Mouse (Mus musculus): ENCODE results near the gene Golph3l. TPM values are rescaled to one million over a fixed set of nuclear protein-coding genes. Genes with fewer than 3 reads are reported as not detected.
A peak's percentile ranks its signal among the peaks of the same experiment; 100 is the strongest.
"Not testable (repeated sequence)": the region's sequence is repeated elsewhere in the genome, so short reads cannot be mapped to it uniquely, and the experiment has no call there.

Golph3l gene
- polyA plus RNA-seq (2012; rRNA removed): 18.4 and 19.9 TPM in 2 replicates

DNA sequence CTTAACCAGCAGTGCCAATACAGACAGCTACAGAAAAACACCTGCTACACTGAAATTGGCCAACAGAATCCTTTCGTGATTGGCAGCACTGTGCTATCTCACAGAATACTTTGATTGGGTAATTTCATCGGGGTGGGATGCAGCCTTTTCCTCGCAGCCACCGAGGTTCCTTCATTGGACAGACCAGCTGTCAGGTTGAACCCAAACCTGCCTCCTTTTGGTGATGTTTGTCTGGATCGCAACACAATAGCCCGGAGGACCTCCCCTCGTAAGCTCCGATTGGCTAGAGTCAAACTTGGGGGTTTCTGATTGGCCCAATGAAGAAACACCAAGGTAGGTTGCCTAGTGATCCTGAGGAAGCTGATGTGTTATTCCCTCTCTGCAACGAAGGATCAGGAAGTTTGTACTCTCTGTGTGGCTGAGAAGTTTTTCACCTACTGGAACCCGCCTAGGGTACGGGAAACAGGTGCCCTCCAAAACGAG lies at the start of gene Golph3l:
Gene Golph3l (plus strand): TSS at position 331 of the 483 bp plus-strand sequence.
- DNase-seq (ENCODE audit: low read depth, low spot score): peak; percentile 100
- WGBS: under 1% methylated on average over 12 of the region's 12 CpGs

DNA sequence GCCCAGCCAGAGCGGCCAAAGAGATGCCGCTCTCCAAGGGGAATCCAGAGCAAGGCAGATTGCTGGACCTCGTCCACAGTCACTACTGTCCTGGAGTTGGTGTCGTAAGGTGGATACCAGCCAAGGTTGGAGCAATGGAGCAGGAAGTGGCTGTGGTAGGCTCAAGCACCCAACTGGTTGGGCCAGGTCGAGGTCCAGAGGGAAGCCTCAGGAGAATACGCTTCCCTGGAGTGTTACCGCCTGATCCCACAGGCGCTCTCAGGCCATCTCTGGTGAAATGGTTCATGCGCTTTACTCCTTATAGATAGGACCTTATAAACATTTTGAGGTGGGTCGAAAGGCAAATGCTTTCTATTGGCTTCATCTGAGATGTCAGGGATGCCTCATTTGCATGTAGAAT lies 49.8 kb upstream of the Golph3l start:
- WGBS: 80% methylated on average over 10 of the region's 10 CpGs
- no peak for DNase-seq (ENCODE audit: low read depth, low spot score)

DNA sequence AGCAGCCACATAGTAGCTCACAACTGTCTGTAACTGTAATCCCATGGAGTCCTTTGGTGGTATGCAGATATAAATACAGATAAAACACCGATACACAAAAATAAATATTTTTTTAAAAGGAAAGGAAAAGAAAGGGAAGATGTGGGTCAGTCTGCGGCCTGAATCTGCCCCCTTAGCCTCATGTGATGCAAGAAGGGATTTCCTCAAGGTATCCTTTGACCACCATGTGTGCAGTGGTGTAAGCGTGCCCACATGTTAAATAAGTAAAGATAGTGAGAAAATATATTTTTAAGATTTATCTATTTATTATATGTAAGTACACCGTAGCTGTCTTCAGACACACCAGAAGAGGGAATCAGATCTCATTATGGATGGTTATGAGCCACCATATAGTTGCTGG lies 48.9 kb upstream of the Golph3l start:
- 93% methylated on average over 4 of the region's 4 CpGs for WGBS
- no peak for DNase-seq (ENCODE audit: low read depth, low spot score)

DNA sequence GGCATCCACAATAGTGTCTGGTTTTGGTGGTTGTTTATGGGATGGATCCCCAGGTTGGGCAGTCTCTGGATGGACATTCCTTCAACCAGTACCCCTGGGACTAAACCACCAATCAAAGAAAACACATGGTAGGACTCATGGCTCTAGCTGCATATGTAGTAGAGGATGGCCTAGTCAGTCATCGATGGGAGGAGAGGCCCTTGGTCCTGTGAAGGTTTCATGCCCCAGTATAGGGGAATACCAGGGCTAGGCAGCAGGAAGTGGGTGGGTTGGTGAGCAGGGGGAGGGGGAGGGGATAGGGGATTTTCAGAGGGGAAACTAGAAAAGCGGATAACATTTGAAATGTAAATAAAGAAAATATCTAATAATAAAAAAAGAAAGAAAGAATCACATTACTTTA lies 47.5 kb upstream of the Golph3l start:
- WGBS: 76% methylated on average over 2 of the region's 2 CpGs
- DNase-seq (ENCODE audit: low read depth, low spot score): not testable (repeated sequence)

DNA sequence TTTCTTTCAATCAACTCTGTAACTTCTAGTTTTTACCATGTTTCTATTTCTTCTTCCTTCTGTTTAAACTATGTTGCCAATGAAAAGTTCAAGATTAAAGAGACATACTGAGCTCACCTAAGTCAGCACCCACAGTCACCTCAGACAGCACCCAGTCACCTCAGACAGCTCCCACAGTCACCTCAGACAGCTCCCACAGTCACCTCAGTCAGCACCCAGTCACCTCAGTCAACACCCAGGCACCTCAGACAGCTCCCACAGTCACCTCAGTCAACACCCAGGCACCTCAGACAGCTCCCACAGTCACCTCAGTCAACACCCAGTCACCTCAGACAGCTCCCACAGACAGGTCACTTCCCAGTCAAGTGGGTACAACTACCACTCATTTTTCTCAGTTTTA lies 46.6 kb upstream of the Golph3l start:
- no peak for DNase-seq (ENCODE audit: low read depth, low spot score)

DNA sequence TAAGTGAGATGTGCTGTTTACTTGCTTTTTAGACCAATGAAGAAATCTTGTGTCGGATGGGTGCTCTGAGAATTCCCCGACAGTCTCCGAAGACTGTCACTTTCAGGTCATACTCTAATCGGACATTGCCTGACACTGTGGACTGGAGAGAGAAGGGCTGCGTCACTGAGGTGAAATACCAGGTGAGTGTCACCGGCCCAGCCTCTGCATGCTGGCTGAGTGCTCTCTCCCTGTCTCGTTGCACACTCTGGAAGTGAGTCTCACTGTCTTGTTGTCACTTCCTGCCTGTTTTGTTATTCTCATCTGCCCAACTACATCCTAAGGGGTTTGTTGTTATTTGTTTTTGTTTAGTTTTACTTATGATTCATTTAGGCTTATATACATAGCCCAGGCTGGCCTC lies 45.8 kb upstream of the Golph3l start:
- DNase-seq (ENCODE audit: low read depth, low spot score): no peak
- WGBS: 75% methylated on average over 7 of the region's 7 CpGs

DNA sequence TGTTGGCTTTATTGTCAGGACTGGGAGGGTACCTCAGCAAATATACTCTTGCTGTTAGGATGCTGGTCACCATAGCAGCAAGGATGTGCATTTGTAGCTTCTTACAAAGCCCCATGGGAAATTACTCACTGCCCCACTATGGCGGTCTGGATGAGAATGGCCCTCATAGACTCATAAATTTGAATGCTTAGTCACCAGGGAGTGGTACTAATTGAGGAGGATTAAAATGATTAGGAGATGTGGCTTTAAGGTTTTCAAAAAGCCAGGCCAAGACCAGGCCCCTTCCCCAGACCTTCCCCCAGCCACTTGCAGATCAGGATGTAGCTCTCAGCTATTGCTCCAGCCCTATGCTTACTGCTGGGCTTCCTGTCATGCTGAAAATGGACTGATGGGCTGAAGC lies 38.6 kb upstream of the Golph3l start:
- no peak for DNase-seq (ENCODE audit: low read depth, low spot score)
- WGBS: 82% methylated on average over 1 of the region's 1 CpGs

DNA sequence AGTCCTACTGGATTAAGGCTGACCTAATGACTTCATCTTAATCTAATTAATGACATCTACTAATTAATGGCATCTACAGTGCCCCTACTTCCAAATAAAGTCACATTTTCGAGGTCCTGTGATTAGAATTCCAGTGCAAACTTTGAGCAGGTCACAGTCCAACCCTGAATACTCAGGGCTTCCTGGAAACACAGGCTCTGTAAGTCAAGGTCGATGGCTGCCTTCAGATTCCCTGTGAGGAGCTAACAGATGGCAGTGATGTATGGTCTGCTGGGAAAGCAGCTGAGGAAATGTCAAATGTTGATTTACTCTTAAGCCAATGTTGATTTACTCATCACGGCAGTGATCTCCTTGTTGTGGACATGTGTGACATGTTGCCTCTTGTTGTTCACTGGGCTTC lies 34.7 kb upstream of the Golph3l start:
- WGBS: 32% methylated on average over 3 of the region's 3 CpGs
- no peak for DNase-seq (ENCODE audit: low read depth, low spot score)

DNA sequence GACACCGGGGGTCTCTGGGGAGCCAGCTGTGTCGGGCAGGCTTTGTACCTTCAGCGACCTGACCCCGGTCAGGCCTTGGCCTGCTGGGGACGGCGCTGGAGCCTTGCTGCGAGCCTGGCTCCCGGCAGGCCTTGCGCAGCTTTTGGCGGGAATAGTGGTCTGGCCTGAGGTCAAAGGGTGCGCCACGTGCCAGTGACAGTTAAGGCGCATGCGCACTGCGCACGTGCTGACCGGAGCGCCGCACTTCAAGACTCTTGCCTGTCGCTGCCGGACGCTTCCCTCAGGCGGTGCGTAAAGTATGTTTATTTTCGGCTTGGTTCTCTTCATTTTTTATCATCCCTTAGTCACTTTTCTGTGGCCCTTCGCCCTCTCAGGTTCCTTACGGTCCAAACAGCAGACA lies 29.3 kb upstream of the Golph3l start, which contains the start of gene Hormad1:
Gene Hormad1 (plus strand): TSS at position 241 of the 400 bp plus-strand sequence.
- no peak for DNase-seq (ENCODE audit: low read depth, low spot score)
- 88% methylated on average over 27 of the region's 27 CpGs for WGBS

DNA sequence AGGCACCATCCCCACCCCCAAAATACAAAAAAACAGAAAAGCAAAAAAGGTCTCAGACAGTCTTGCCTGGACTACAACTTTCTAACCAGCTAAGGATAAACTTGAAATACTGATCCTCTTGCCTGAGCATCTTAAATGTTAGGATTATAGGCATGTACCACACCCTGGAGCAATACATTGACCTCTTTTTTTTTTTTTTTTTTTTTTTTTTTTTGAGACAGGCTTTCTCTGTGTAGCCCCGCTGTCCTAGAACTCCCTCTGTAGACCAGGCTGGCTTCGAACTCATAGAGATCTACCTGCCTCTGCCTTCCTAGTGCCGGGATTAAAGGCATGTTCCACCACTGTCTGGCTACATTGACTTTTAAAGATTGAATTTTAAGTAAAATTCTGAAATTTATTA lies 28.0 kb upstream of the Golph3l start:
- 86% methylated on average over 3 of the region's 3 CpGs for WGBS
- no peak for DNase-seq (ENCODE audit: low read depth, low spot score)

DNA sequence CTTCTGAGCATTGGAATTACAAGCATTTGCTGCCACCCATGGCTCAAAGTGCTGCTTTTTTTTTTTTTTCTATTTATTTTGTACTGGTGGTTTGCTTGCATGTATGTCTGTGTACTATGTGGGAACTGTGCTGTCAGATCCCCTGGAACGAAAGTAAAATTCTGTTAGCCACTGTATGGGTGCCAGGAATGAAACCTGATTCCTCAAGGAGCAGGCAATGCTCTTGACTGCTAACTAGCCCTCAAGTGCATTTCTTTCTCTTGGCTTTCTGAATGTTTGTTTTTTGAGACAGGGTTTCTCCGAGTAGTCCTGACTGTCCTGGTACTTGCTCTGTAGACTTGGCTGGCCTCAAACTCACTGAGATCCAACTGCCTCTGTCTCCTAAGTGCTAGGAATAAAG lies 26.9 kb upstream of the Golph3l start:
- WGBS: 66% methylated on average over 2 of the region's 2 CpGs
- DNase-seq (ENCODE audit: low read depth, low spot score): no peak

DNA sequence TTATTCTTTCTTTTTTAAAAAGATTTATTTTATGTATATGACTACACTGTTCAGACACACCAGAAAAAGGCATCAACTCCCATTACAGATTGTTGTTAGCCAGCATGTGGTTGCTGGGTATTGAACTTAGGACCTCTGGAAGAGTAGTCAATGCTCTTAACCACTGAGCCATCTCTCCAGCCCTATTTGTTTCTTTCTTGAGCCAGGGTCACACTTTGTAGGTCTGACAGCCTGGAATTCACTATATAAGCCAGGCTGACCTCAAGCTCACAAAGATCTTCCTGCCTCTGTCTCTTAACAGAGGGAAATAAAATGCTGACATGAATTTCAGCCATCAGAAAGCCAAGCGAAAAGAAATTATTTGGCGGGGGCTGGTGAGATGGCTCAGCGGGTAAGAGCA lies 19.1 kb upstream of the Golph3l start:
- DNase-seq (ENCODE audit: low read depth, low spot score): no peak
- 95% methylated on average over 3 of the region's 3 CpGs for WGBS

DNA sequence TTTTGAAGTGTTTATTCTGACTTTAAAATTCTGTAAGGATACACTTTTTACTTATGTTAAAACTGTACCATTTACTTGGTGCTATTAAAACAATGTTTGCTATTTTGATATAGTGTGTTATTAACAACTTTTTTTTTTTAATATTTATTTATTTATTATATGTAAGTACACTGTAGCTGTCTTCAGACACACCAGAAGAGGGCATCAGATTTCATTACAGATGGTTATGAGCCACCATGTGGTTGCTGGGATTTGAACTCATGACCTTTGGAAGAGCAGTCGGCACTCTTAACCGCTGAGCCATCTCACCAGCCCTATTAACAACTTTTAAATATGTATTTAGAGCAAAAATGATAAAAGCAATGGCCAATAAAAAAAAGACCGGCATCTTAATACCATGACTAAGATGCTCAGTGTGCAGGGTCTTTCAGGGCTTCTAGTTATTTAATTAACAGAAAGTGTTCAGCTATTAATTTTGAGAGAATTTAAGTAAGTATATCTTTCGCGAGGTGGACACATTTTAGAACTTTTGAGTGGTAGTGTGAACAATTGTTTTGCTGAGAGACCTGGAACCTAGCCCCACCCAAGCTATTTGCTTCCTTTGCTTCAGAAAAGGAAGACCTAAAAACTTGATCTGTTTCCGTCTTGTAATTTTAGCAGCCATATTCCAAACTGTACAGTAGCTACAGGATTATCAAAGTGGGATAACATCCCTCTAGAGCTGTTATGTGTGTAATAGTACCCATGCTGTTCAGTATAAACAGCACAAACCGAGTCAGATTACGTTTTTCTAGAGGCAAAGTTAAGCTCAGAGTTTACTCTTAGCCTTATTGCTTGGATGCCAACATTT lies 755 bp upstream of the Golph3l start:
- no peak for DNase-seq (ENCODE audit: low read depth, low spot score)
- WGBS: 24% methylated on average over 8 of the region's 8 CpGs

DNA sequence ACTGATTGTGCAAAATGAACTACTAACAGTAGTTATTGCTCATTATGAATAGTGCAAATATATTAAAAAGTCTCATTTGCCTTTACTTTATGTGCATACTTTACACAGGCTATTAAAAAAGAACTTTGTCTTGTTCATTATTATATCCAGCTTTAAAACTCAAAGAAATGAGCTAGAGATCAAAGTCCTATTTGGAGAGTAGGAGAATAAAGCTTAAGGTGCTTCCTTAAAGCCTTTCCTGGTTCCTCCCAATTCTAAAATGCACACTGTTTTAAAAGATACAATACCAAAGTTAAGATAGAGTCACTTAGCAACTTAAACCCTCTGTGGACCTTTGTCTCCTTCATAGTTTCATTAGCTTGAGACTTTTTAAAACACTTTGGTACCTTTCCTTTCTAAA lies 10.0 kb downstream of the Golph3l start:
- DNase-seq (ENCODE audit: low read depth, low spot score): peak; percentile 80

DNA sequence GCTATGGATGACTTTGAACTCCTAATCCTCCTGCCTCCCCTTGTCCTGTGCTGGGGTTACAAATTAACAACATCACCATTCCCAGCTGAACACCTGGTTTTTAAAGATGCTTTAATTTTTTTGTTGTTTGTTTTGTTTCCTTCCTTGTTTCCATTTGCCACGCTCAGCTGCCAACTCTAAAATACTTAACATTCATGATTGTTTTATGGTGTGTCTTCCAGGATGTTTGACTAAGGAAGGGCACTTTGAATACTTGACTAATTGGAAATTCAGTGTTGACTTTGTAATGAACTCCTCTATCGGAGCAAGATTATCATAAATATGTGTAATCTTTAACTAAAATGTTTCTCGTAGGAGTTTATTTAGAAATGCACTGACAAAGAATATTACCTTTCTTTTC lies 12.6 kb downstream of the Golph3l start:
- WGBS: 36% methylated on average over 3 of the region's 3 CpGs
- DNase-seq (ENCODE audit: low read depth, low spot score): peak; percentile 87

DNA sequence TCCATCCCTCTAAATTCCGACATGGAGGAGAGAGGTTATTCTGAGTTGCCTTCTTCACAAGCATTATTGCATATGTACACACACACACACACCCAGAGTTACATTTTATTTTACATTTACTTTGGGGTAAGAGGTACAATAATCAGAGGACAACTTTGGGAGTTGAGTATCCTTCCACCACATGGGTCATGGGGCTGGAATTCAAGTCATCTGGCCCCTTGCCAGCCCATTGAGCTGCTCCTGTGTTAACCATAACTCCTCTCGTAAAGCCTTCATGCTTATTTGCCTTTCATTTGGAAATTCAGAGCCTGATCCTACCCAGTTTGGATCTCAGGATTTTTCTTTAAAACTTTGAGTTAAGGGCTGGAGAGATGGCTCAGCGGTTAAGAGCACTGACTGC lies 17.4 kb downstream of the Golph3l start:
- WGBS: 39% methylated on average over 3 of the region's 3 CpGs
- DNase-seq (ENCODE audit: low read depth, low spot score): no peak

DNA sequence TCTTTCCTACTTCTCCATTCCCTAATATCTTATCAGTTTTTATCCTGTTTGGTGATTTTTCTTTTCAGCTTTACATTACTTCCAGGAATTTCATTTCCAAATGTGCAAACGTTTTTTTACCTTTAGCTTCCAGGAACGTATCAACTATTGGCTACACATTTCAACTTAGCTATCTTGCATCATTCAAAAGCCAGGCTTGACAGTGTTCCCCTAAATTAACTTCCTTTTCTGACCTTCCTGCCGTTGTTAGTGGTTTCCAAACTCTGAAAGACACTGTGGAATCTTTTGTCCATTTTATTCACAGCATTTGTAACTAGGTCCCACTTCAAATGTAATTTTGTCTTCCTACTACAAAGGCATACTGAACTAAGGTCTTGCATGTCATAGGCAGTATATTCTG lies 20.5 kb downstream of the Golph3l start:
- DNase-seq (ENCODE audit: low read depth, low spot score): no peak
- 52% methylated on average over 3 of the region's 3 CpGs for WGBS

DNA sequence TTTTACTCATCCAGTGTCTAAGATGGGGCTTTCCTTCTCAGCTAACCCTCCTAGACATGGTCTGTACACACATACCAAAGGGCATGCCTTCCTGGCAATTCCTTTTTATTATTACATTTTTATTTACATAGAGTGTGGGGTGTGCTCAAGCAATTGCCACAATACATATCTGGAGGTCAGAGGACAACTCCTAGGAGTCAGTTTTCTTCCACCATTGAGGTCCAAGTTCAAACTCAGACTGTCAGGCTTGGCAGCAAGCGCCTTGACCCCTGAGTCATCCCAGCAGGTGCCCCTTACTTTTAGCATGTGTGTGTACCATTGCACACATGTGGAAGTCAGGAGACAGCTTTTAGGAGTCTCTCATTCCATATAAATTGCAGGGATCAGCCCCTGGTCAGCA lies 25.3 kb downstream of the Golph3l start:
- peak; percentile 70 for DNase-seq (ENCODE audit: low read depth, low spot score)
- WGBS: 43% methylated on average over 1 of the region's 1 CpGs

DNA sequence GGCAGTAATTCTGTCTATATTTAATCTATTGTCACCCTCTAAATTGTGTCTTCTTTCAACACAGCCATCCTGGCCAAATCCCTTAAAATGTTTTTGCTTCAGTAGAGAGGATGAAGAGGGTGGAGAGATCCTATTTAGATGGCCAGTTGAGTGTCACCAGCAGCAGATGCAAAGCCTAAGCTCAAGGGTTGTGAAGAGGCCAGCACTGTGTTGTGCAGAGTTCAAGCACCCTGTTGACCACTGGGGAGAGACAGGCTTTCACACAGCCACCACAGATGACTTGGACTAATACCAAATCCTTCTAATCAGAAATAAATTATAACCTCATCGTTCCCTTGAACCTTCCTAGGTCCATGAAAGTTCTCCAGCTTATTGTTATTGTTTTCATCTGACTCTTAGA lies 29.8 kb downstream of the Golph3l start:
- no peak for DNase-seq (ENCODE audit: low read depth, low spot score)
- 77% methylated on average over 1 of the region's 1 CpGs for WGBS

DNA sequence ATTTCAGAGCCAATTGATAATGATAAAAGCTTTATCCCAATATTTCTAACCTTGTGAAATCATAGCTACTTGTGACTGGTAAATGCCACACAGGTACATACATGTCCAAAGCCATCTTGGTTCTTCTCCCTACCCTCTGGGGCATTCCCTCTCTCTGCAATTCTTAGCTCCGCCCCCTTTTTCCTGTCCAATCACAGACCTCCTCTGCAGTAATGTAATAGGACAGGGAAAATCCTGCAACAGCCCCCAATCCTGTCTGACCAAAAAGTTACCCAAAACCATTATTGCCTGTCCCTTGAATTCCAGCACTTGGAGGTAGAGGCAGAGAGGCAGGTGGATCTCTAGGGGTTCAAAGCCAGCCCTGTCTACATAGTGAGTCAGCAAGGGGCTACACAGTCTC lies 32.5 kb downstream of the Golph3l start:
- 90% methylated on average over 1 of the region's 1 CpGs for WGBS
- DNase-seq (ENCODE audit: low read depth, low spot score): no peak

DNA sequence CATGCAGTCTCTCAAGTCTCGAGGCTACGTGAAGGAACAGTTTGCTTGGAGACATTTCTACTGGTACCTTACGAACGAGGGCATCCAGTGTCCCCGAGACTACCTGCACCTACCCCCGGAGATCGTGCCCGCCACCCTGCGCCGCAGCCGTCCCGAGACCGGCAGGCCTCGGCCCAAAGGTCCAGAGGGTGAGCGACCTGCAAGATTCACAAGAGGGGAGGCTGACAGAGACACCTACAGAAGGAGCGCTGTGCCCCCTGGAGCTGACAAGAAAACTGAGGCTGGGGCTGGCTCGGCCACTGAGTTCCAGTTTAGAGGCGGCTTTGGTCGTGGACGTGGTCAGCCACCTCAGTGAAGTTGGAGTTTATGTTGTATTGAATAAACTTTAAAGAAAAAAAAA lies 33.7 kb downstream of the Golph3l start:
- WGBS: 96% methylated on average over 20 of the region's 20 CpGs

DNA sequence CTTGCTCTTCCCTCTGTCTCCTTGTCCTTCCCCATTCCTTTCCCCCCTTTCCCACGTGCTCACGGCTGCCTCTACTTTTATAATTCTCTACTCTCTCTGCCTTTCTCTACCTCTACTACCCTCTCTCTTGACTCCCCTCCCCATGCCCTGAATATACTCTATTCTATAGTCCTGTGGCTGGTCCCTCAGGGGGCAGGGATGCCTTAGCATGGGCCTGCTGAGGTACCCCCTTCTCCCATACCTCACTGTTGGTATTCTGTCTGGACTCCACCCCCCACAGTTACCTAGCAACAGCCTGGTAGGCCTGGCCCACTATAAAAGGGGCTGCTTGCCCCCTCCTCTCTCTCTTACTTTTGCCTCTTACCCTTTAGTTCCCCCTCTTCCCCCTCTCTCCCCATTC lies 34.8 kb downstream of the Golph3l start:
- 56% methylated on average over 2 of the region's 2 CpGs for WGBS
- DNase-seq (ENCODE audit: low read depth, low spot score): no peak

More for the DNA sequence above, 33.7 kb downstream of the Golph3l start:
- not testable (repeated sequence) for DNase-seq (ENCODE audit: low read depth, low spot score)
